Mouse (Mus musculus) natural killer cell, adult 2 months (primary cell): ENCODE data around the gene Spata21.

Experiments
- DNase-seq, 2 experiments: peaks; one replicate each; pipeline ENCODE4 v3.0.0; 2022; ENCODE audit warnings: low spot score in 2 of 2

Gene Spata21

GRCm38 (mm10) chr4:141088033-141088432 lies at the start of gene Spata21:
TSS of gene Spata21 (plus strand) at chr4:141088333.
- no peak for DNase-seq

- DNase-seq, result no peak
Measured at GRCm38 (mm10) chr4:141041117-141041516, 47.0 kb upstream of the Spata21 start.

- DNase-seq, result peak; percentile 31 to 55
Measured at GRCm38 (mm10) chr4:141044816-141045215, 43.3 kb upstream of the Spata21 start.

- DNase-seq, result no peak
Measured at GRCm38 (mm10) chr4:141048810-141049475, 39.2 kb upstream of the Spata21 start.

GRCm38 (mm10) chr4:141049476-141049835 lies 38.7 kb upstream of the Spata21 start:
- DNase-seq, result no peak

- no peak for DNase-seq
Measured at GRCm38 (mm10) chr4:141052442-141052841, 35.7 kb upstream of the Spata21 start.

- DNase-seq, result no peak
Measured at GRCm38 (mm10) chr4:141053138-141053537, 35.0 kb upstream of the Spata21 start.

- DNase-seq, result no peak
Measured at GRCm38 (mm10) chr4:141053568-141054161, 34.5 kb upstream of the Spata21 start.

- DNase-seq, result no peak
Measured at GRCm38 (mm10) chr4:141056970-141057369, 31.2 kb upstream of the Spata21 start.

- no peak for DNase-seq
Measured at GRCm38 (mm10) chr4:141058835-141059234, 29.3 kb upstream of the Spata21 start.

GRCm38 (mm10) chr4:141059616-141060425 lies 28.3 kb upstream of the Spata21 start:
- DNase-seq, result no peak

- DNase-seq, result peak; percentile 99
Measured at GRCm38 (mm10) chr4:141060426-141061301, 27.5 kb upstream of the Spata21 start, which contains the start of gene Crocc. TSS of gene Crocc (minus strand) at chr4:141060550.

- no peak for DNase-seq
Measured at GRCm38 (mm10) chr4:141064104-141064659, 24.0 kb upstream of the Spata21 start.

GRCm38 (mm10) chr4:141065123-141065522 lies 23.0 kb upstream of the Spata21 start:
- DNase-seq, result peak; percentile 74 to 85

GRCm38 (mm10) chr4:141066709-141067515 lies 21.2 kb upstream of the Spata21 start:
- no peak for DNase-seq

GRCm38 (mm10) chr4:141067516-141068046 lies 20.6 kb upstream of the Spata21 start:
- no peak for DNase-seq

- no peak for DNase-seq
Measured at GRCm38 (mm10) chr4:141068655-141069054, 19.5 kb upstream of the Spata21 start.

GRCm38 (mm10) chr4:141069731-141070130 lies 18.4 kb upstream of the Spata21 start:
- DNase-seq, result peak; percentile 30 to 54

- DNase-seq, result no peak
Measured at GRCm38 (mm10) chr4:141072502-141072901, 15.6 kb upstream of the Spata21 start.

- no peak for DNase-seq
Measured at GRCm38 (mm10) chr4:141073661-141074060, 14.5 kb upstream of the Spata21 start.
